Mouse (Mus musculus) ES-E14 (cell line): ENCODE measurements around the gene Kdm8.

Experiments
- CHD2 ChIP-seq: IDR thresholded peaks from 2 replicates; pipeline ENCODE4 v1.6.1; 2014; ENCODE audit warnings: mild to moderate bottlenecking, low read depth, low read length, inconsistent platforms
- MAFK ChIP-seq: IDR thresholded peaks from 2 replicates; pipeline ENCODE4 v1.6.1; 2014; ENCODE audit warnings: mild to moderate bottlenecking, low read depth, low read length, inconsistent platforms; ENCODE audit not compliant: insufficient read depth

- no peak for TF ChIP-seq MAFK
- no peak for TF ChIP-seq CHD2
Observed at GRCm38 (mm10) chr7:125418413-125418812, 26.1 kb upstream of the Kdm8 start.
